Mouse (Mus musculus) heart, adult 2 months (tissue): Measurements from ENCODE around the gene Dpf3. TPM values are rescaled to one million over a fixed set of nuclear protein-coding genes. Genes with fewer than 3 reads are reported as not detected.

Experiments
- DNase-seq, 2 experiments: peaks; one replicate each; pipeline ENCODE4 v3.0.0; 2021
- H3K27ac ChIP-seq: fragments of 200-600 bp; 2 replicates; pipeline ENCODE4 v1.8.1; 2022
- H3K27me3 ChIP-seq: fragments of 200-500 bp; 2 replicates; pipeline ENCODE4 v1.6.1; 2012; ENCODE audit warnings: mild to moderate bottlenecking, low read length, inconsistent platforms, mixed read lengths; ENCODE audit not compliant: control insufficient read depth, insufficient read depth
- H3K36me3 ChIP-seq: fragments of 200-500 bp; 2 replicates; pipeline ENCODE4 v1.6.1; 2012; ENCODE audit warnings: low read length, inconsistent platforms; ENCODE audit not compliant: control insufficient read depth, insufficient read depth
- H3K4me1 ChIP-seq: fragments of 200-500 bp; 2 replicates; pipeline ENCODE4 v1.6.1; 2011; ENCODE audit warnings: low read length; ENCODE audit not compliant: control insufficient read depth, insufficient read depth
- H3K4me3 ChIP-seq: fragments of 200-600 bp; 2 replicates; pipeline ENCODE4 v1.8.1; 2022
- H3K79me2 ChIP-seq: fragments of 200-500 bp; replicated peaks from 2 replicates; pipeline ENCODE4 v1.6.1; 2012; ENCODE audit warnings: mild to moderate bottlenecking, inconsistent platforms, low read length, moderate library complexity, mixed read lengths; ENCODE audit not compliant: control insufficient read depth, insufficient read depth
- H3K9ac ChIP-seq: fragments of 200-500 bp; 2 replicates; pipeline ENCODE4 v1.6.1; 2012; ENCODE audit warnings: low read depth, mild to moderate bottlenecking, control low read depth, inconsistent platforms, low read length, mixed read lengths
- CTCF ChIP-seq: fragments of 200-600 bp; IDR thresholded peaks from 2 replicates; pipeline ENCODE4 v1.8.1; 2022; ENCODE audit warnings: antibody characterized with exemption, mild to moderate bottlenecking, moderate library complexity
- EP300 ChIP-seq: fragments of 200-500 bp; IDR thresholded peaks from 2 replicates; pipeline ENCODE4 v1.6.1; 2011; ENCODE audit warnings: low read depth, low read length, control low read depth; ENCODE audit not compliant: insufficient read depth
- POLR2A ChIP-seq: fragments of 200-500 bp; IDR thresholded peaks from 2 replicates; pipeline ENCODE4 v1.6.1; 2011; ENCODE audit warnings: mild to moderate bottlenecking, low read depth, low read length, control low read depth; ENCODE audit not compliant: insufficient read depth
- WGBS: fragments of 180-500 bp; shearing (Covaris S2); methylation state at CpG from one replicate; pipeline ENCODE4 v1.1.7; 2018; 5-methylcytosine and 5-hydroxymethylcytosine counted together
- intact Hi-C: fragments of 180-260 bp; cut with DNase I; formaldehyde crosslinking; loops from one replicate; pipeline ENCODE4 v1.15.1; 2025
- polyA plus RNA-seq: library from polyadenylated mRNA; depleted of rRNA; stranded (reverse); fragments of >200 nt; gene quantifications from 2 replicates; pipeline ENCODE4 v1.2.3, GENCODE M21; 2012
- total RNA-seq, 2 experiments: library from RNA; stranded (reverse); gene quantifications; 2 replicates each; pipeline ENCODE4 v1.2.3; 2021

Gene Dpf3
- total and polyA plus RNA-seq, 3 experiments: 9.1 to 18.8 (median 16.6) TPM

- H3K27ac ChIP-seq: peak overlapping the region; percentile 41
- peak; percentile 28 to 58 for DNase-seq
- no peak overlapping the region for H3K4me3 ChIP-seq
- no peaks in the 10 kb centered on the region for H3K27me3 ChIP-seq
- TF ChIP-seq POLR2A (no peak), CTCF (no peak), EP300 (0 out of 2 replicates have a peak, but pooled peaks have one; percentile 35)
- H3K4me1 ChIP-seq: peaks cover 2% of the 10 kb centered on the region; the same call in 1 of the 2 replicates
- no peaks in the 10 kb centered on the region for H3K79me2 ChIP-seq
- no peak overlapping the region for H3K9ac ChIP-seq
- intact Hi-C loops: no loop called here
- 32% methylated on average over 6 of the region's 6 CpGs for WGBS
- no peaks in the 10 kb centered on the region for H3K36me3 ChIP-seq
Observed at GRCm38 (mm10) chr12:83352640-83353039, 134.9 kb downstream of the Dpf3 start.

DNA sequence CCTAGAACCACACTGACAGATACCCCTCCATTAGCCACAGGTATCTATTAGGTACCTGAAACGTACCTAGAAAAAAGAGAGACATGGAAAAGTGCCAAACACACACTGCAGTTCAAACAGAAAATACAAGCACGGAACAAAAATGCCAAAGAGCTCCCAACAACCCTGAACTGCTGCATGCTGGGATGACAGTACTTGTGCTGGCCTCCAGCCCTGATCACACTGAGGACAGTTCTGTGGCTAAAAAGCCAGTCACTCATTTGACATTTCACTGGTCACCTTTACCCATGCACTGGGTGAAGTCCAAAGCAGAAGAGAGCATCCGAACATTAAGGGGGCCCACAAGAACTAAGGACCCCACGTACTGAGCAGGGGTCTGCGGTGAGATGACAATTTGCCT, 137.8 kb downstream of the Dpf3 start:
- WGBS: 92% methylated on average over 5 of the region's 5 CpGs
- no peak overlapping the region for H3K4me3 ChIP-seq
- no peaks in the 10 kb centered on the region for H3K27me3 ChIP-seq
- no peak overlapping the region for H3K9ac ChIP-seq
- DNase-seq: peak in 1 of 2 experiments; percentile 7
- H3K4me1 ChIP-seq: peaks cover 2% of the 10 kb centered on the region; the same call in 1 of the 2 replicates
- H3K27ac ChIP-seq: no peak overlapping the region
- H3K79me2 ChIP-seq: no peaks in the 10 kb centered on the region
- intact Hi-C loops: no loop called here
- TF ChIP-seq CTCF (no peak), POLR2A (no peak), EP300 (no peak)
- no peaks in the 10 kb centered on the region for H3K36me3 ChIP-seq

- H3K9ac ChIP-seq: no peak overlapping the region
- intact Hi-C loops: no loop called here
- H3K79me2 ChIP-seq: no peaks in the 10 kb centered on the region
- H3K4me3 ChIP-seq: no peak overlapping the region
- H3K36me3 ChIP-seq: no peaks in the 10 kb centered on the region
- H3K27ac ChIP-seq: no peak overlapping the region
- peaks cover 3% of the 10 kb centered on the region; the same call in 1 of the 2 replicates for H3K4me1 ChIP-seq
- peak in 1 of 2 experiments; percentile 4 for DNase-seq
- TF ChIP-seq POLR2A (no peak), EP300 (no peak), CTCF (no peak)
- H3K27me3 ChIP-seq: no peaks in the 10 kb centered on the region
- 73% methylated on average over 3 of the region's 3 CpGs for WGBS
Observed at GRCm38 (mm10) chr12:83348246-83348645, 139.3 kb downstream of the Dpf3 start.

GRCm38 (mm10) chr12:83342875-83343185, 144.7 kb downstream of the Dpf3 start:
- Histone ChIP-seq H3K27me3 (no peaks in the 10 kb centered on the region), H3K9ac (no peak overlapping the region), H3K4me3 (no peak overlapping the region), H3K27ac (no peak overlapping the region; the same call in 1 of the 2 replicates), H3K79me2 (no peaks in the 10 kb centered on the region), H3K36me3 (no peaks in the 10 kb centered on the region), H3K4me1 (peaks cover 8% of the 10 kb centered on the region)
- 11% methylated on average over 4 of the region's 4 CpGs for WGBS
- DNase-seq: peak; percentile 45 to 54
- no peak for TF ChIP-seq CTCF
- TF ChIP-seq EP300: no peak
- TF ChIP-seq POLR2A: no peak
- intact Hi-C loops: no loop called here

- DNase-seq: peak in 1 of 2 experiments; percentile 15
- H3K27ac ChIP-seq: no peak overlapping the region
- 79% methylated on average over 15 of the region's 15 CpGs for WGBS
- H3K4me1 ChIP-seq: peaks cover 8% of the 10 kb centered on the region
- no peaks in the 10 kb centered on the region for H3K36me3 ChIP-seq
- H3K79me2 ChIP-seq: no peaks in the 10 kb centered on the region
- no peak overlapping the region for H3K4me3 ChIP-seq
- intact Hi-C loops: no loop called here
- H3K9ac ChIP-seq: no peak overlapping the region
- TF ChIP-seq CTCF (no peak), POLR2A (no peak)
- no peaks in the 10 kb centered on the region for H3K27me3 ChIP-seq
Observed at GRCm38 (mm10) chr12:83342035-83342874, 145.3 kb downstream of the Dpf3 start.

DNA sequence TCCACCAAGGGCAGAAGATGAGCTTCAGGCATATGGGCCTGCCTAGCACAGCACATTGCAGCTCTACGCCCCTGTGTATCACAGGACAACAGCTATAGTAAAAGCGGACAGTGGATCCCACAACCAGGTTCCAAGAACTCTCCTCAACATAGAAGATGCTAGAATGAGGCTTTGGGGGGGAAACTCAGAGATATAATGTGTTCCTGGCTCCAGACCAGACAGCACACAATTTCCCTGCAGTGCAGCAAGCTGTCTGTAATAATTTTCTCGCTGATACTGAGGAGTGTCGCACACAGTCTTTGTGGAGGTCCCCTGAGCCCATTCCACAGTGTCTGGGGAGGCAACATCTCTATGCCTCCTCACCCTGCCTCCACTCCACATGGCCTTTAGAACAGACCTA, 146.6 kb downstream of the Dpf3 start:
- Histone ChIP-seq H3K4me3 (no peak overlapping the region), H3K4me1 (peaks cover 8% of the 10 kb centered on the region), H3K27me3 (no peaks in the 10 kb centered on the region), H3K9ac (no peak overlapping the region), H3K27ac (no peak overlapping the region; the same call in 1 of the 2 replicates), H3K36me3 (no peaks in the 10 kb centered on the region), H3K79me2 (no peaks in the 10 kb centered on the region)
- TF ChIP-seq EP300 (no peak), CTCF (no peak), POLR2A (no peak)
- intact Hi-C loops: no loop called here
- 85% methylated on average over 4 of the region's 4 CpGs for WGBS
- peak in 1 of 2 experiments; percentile 6 for DNase-seq
